Comparison of ENCODE assay signal across 18 mouse cellular contexts in genomic region chr4:149504858-149505257, GRCm38 (mm10). TPM values are rescaled to one million over a fixed set of nuclear protein-coding genes. Genes with fewer than 3 reads are reported as not detected.
DNase-seq lines count a peak whose midpoint lies in the region; ATAC-seq and TF ChIP-seq lines count a peak whose summit lies in the region.
"Had no signal": no experiment of that assay in that cellular context is flagged by ENCODE, and none has a peak within 500 bp of the region (broad histone marks: within the 10 kb centered on the region; RNA-seq: fewer than 3 reads in every experiment).

No protein-coding gene starts in this region.

- 0 out of 2 replicates have a peak overlapping the region, but pooled peaks have one; percentile 16 for H3K27ac ChIP-seq in liver, postnatal 0 days (ENCODE audit: low read depth)
- H3K27ac ChIP-seq in ES-E14 (ENCODE audit: insufficient read depth, low read depth, low read length, poor library complexity, severe bottlenecking) = peak overlapping the region; percentile 62; the same call in 1 of the 2 replicates
- H3K27ac ChIP-seq in forebrain, embryonic 12.5 days = peak overlapping the region; percentile 77
- peak overlapping the region; percentile 74 for H3K27ac ChIP-seq in limb, embryonic 15.5 days
- no peak overlapping the region for H3K27ac ChIP-seq in left cerebral cortex, adult 2 months
- H3K27ac ChIP-seq in kidney, embryonic 14.5 days (ENCODE audit: low read depth, low read length) = no peak overlapping the region
- H3K27ac ChIP-seq: kidney, embryonic 15.5 days; neural tube, embryonic 12.5 days had no signal

- WGBS in liver, postnatal 0 days (ENCODE audit: insufficient replicate concordance) = 39% methylated on average over 3 of the region's 3 CpGs
- WGBS in forebrain, embryonic 12.5 days = 5% methylated on average over 3 of the region's 3 CpGs
- WGBS in limb, embryonic 15.5 days = 30% methylated on average over 3 of the region's 3 CpGs
- 50% methylated on average over 3 of the region's 3 CpGs for WGBS in kidney, embryonic 14.5 days

- H3K4me2 ChIP-seq in liver, postnatal 0 days (ENCODE audit: low read depth, low read length) = no peak overlapping the region
- no peak overlapping the region for H3K4me2 ChIP-seq in forebrain, embryonic 12.5 days
- no peak overlapping the region for H3K4me2 ChIP-seq in limb, embryonic 15.5 days
- no peak overlapping the region for H3K4me2 ChIP-seq in kidney, embryonic 14.5 days (replicated peaks; ENCODE audit: low read depth, low read length)
- H3K4me2 ChIP-seq: heart, embryonic 11.5 days; kidney, embryonic 15.5 days; neural tube, embryonic 12.5 days had no signal

- no peak for TF ChIP-seq EP300 in liver, postnatal 0 days (IDR thresholded peaks at IDR 0.05; ENCODE audit: low read depth)

- no peaks in the 10 kb centered on the region for H3K4me1 ChIP-seq in liver, postnatal 0 days (ENCODE audit: insufficient read depth)
- H3K4me1 ChIP-seq in ES-E14 (ENCODE audit: control insufficient read depth in 2 of 2, insufficient read depth in 2 of 2, low read length in 2 of 2, poor library complexity in 1 of 2) = peaks cover 0 to 7% of the 10 kb centered on the region in 2 experiments; a peak in 2 of 4 replicates
- peaks cover 10% of the 10 kb centered on the region for H3K4me1 ChIP-seq in forebrain, embryonic 12.5 days
- peaks cover 5% of the 10 kb centered on the region; the same call in 1 of the 2 replicates for H3K4me1 ChIP-seq in limb, embryonic 15.5 days
- no peaks in the 10 kb centered on the region for H3K4me1 ChIP-seq in kidney, embryonic 14.5 days (ENCODE audit: control insufficient read depth, insufficient read depth, low read length)
- H3K4me1 ChIP-seq: kidney, embryonic 15.5 days; neural tube, embryonic 12.5 days had no signal

- no peak for TF ChIP-seq CTCF in liver, postnatal 0 days (IDR thresholded peaks at IDR 0.05; ENCODE audit: low read depth)
- no peak for TF ChIP-seq CTCF in left cerebral cortex, adult 2 months (IDR thresholded peaks at IDR 0.05)

- ATAC-seq in liver, postnatal 0 days = no peak
- no peak; the same call in 1 of the 2 replicates for ATAC-seq in forebrain, embryonic 12.5 days (ENCODE audit: low FRiP score)
- no peak for ATAC-seq in limb, embryonic 15.5 days (ENCODE audit: insufficient number of reproducible peaks, low FRiP score, low TSS enrichment, low read depth)
- ATAC-seq in erythroid progenitor cell, adult 5-6 weeks (replicated peaks; ENCODE audit: low FRiP score, poor library complexity, severe bottlenecking) = no peak
- no peak for ATAC-seq in kidney, embryonic 14.5 days (ENCODE audit: low FRiP score, low TSS enrichment)

- H3K9me3 ChIP-seq in liver, postnatal 0 days (ENCODE audit: low read length) = no peaks in the 10 kb centered on the region
- H3K9me3 ChIP-seq in ES-E14 (ENCODE audit: control insufficient read depth, insufficient read depth, low read depth, low read length) = no peaks in the 10 kb centered on the region
- H3K9me3 ChIP-seq in forebrain, embryonic 12.5 days = no peaks in the 10 kb centered on the region
- no peaks in the 10 kb centered on the region for H3K9me3 ChIP-seq in limb, embryonic 15.5 days
- no peaks in the 10 kb centered on the region for H3K9me3 ChIP-seq in kidney, embryonic 14.5 days (ENCODE audit: control insufficient read depth, low read length)
- H3K9me3 ChIP-seq: kidney, embryonic 15.5 days; neural tube, embryonic 12.5 days had no signal

- no peak for DNase-seq in liver, postnatal 0 days
- DNase-seq in liver (no peak), ES-E14 (ENCODE audit: low read depth, low spot score) (no peak)
- DNase-seq in left cerebral cortex, adult 2 months (ENCODE audit: extremely low spot score in 1 of 2, low spot score in 2 of 2) = no peak
- DNase-seq: adrenal gland, postnatal 14 days; cerebellum, adult 18-20 months; thymus, postnatal 36 days had no signal

- in situ Hi-C loops in ES-E14 (cut with MboI; ENCODE audit: low sequenced_read_pairs in 2 of 2, unreplicated experiment in 2 of 2) = no loop called here

- no peaks in the 10 kb centered on the region for H3K27me3 ChIP-seq in liver, postnatal 0 days (ENCODE audit: insufficient read depth, low read length)
- H3K27me3 ChIP-seq in forebrain, embryonic 12.5 days = no peaks in the 10 kb centered on the region
- no peaks in the 10 kb centered on the region for H3K27me3 ChIP-seq in limb, embryonic 15.5 days
- H3K27me3 ChIP-seq in kidney, embryonic 14.5 days (ENCODE audit: control insufficient read depth, insufficient read depth, low read length) = no peaks in the 10 kb centered on the region
- H3K27me3 ChIP-seq: kidney, embryonic 15.5 days; neural tube, embryonic 12.5 days had no signal

- H3K36me3 ChIP-seq in liver, postnatal 0 days (replicated peaks; ENCODE audit: insufficient read depth, low read length) = peaks cover 6% of the 10 kb centered on the region
- peaks cover 4% of the 10 kb centered on the region for H3K36me3 ChIP-seq in ES-E14 (ENCODE audit: control insufficient read depth, insufficient read depth, low read length, poor library complexity, severe bottlenecking)
- H3K36me3 ChIP-seq in forebrain, embryonic 12.5 days (replicated peaks) = peaks cover 26% of the 10 kb centered on the region
- peaks cover 30% of the 10 kb centered on the region for H3K36me3 ChIP-seq in limb, embryonic 15.5 days
- peaks cover 8% of the 10 kb centered on the region; the same call in 1 of the 2 replicates for H3K36me3 ChIP-seq in kidney, embryonic 14.5 days (ENCODE audit: control insufficient read depth, insufficient read depth, low read length)

- H3K4me3 ChIP-seq in liver, postnatal 0 days (ENCODE audit: low read depth, low read length) = no peak overlapping the region
- H3K4me3 ChIP-seq in ES-E14 (ENCODE audit: insufficient read depth in 1 of 2, low read depth in 1 of 2, low read length in 2 of 2, poor library complexity in 1 of 2, severe bottlenecking in 1 of 2) = no peak overlapping the region
- H3K4me3 ChIP-seq in forebrain, embryonic 12.5 days (replicated peaks) = no peak overlapping the region
- H3K4me3 ChIP-seq in limb, embryonic 15.5 days = no peak overlapping the region
- no peak overlapping the region for H3K4me3 ChIP-seq in left cerebral cortex, adult 2 months
- no peak overlapping the region for H3K4me3 ChIP-seq in kidney, embryonic 14.5 days (ENCODE audit: low read length)
- H3K4me3 ChIP-seq: kidney, embryonic 15.5 days; megakaryocyte, embryonic 14.5 days; neural tube, embryonic 12.5 days had no signal

- H3K9ac ChIP-seq in liver, postnatal 0 days (replicated peaks) = no peak overlapping the region
- peak overlapping the region; percentile 43; the same call in 1 of the 2 replicates for H3K9ac ChIP-seq in ES-E14 (ENCODE audit: insufficient read depth, low read depth, low read length, poor library complexity, severe bottlenecking)
- H3K9ac ChIP-seq in forebrain, embryonic 12.5 days = no peak overlapping the region
- H3K9ac ChIP-seq in limb, embryonic 15.5 days = no peak overlapping the region
- no peak overlapping the region for H3K9ac ChIP-seq in kidney, embryonic 14.5 days (ENCODE audit: low read depth, low read length)
- H3K9ac ChIP-seq: kidney, embryonic 15.5 days; neural tube, embryonic 12.5 days had no signal

- intact Hi-C loops in left cerebral cortex, adult 2 months (cut with DNase I) = loop anchor here (5.0 kb wide), 1 partner anchor 37 kb away; no protein-coding TSS in a partner anchor

RNA-seq across cellular contexts. Expression of gene Ctnnbip1, which starts 13.2 kb away (rescaled TPM):
- 12.8 and 16.2 TPM in 2 replicates for polyA plus RNA-seq in liver, postnatal 0 days (2015; fragmentation: Nextera tagmentation; extraction: Ambion mirVana)
- total RNA-seq in ES-E14 (2012; rRNA removed) = 18.3 and 19.0 TPM in 2 replicates
- polyA plus RNA-seq in forebrain, embryonic 12.5 days (2016; fragmentation: Nextera tagmentation; extraction: Ambion mirVana) = 83.9 and 84.8 TPM in 2 replicates
- 58.9 and 64.4 TPM in 2 replicates for polyA plus RNA-seq in limb, embryonic 15.5 days (2015; fragmentation: Nextera tagmentation; extraction: Ambion mirVana)
- total RNA-seq in erythroid progenitor cell, adult 5-6 weeks (2015; ENCODE audit: low replicate concordance) = 0.42 TPM in 1 of 2 replicates, not detected in the other
- total RNA-seq in erythroid progenitor cell, adult 5-6 weeks (2017; ENCODE audit: low replicate concordance) = 0.39 TPM in 1 of 2 replicates, not detected in the other
- 10 to 100 TPM; 35.3 to 35.9 TPM for total RNA-seq in left cerebral cortex, adult 2 months (2021)
- polyA plus RNA-seq in kidney, embryonic 14.5 days (2014; fragmentation: Nextera tagmentation; extraction: Ambion mirVana) = 66.6 and 71.4 TPM in 2 replicates

RNA-seq across cellular contexts. Expression of gene Lzic, which starts 19.8 kb away (rescaled TPM):
- 7.7 and 8.2 TPM in 2 replicates for polyA plus RNA-seq in liver, postnatal 0 days (2015; fragmentation: Nextera tagmentation; extraction: Ambion mirVana)
- 27.0 and 29.1 TPM in 2 replicates for total RNA-seq in ES-E14 (2012; rRNA removed)
- polyA plus RNA-seq in forebrain, embryonic 12.5 days (2016; fragmentation: Nextera tagmentation; extraction: Ambion mirVana) = 48.9 and 53.6 TPM in 2 replicates
- 42.4 and 46.1 TPM in 2 replicates for polyA plus RNA-seq in limb, embryonic 15.5 days (2015; fragmentation: Nextera tagmentation; extraction: Ambion mirVana)
- 4.7 and 6.7 TPM in 2 replicates for total RNA-seq in erythroid progenitor cell, adult 5-6 weeks (2015; ENCODE audit: low replicate concordance)
- 5.0 and 18.5 TPM in 2 replicates for total RNA-seq in erythroid progenitor cell, adult 5-6 weeks (2017; ENCODE audit: low replicate concordance)
- total RNA-seq in left cerebral cortex, adult 2 months (2021) = 10 to 100 TPM; 16.8 to 17.6 TPM
- 45.7 and 47.3 TPM in 2 replicates for polyA plus RNA-seq in kidney, embryonic 14.5 days (2014; fragmentation: Nextera tagmentation; extraction: Ambion mirVana)

RNA-seq across cellular contexts. Expression of gene Nmnat1, which starts 19.9 kb away (rescaled TPM):
- 6.4 and 6.8 TPM in 2 replicates for polyA plus RNA-seq in liver, postnatal 0 days (2015; fragmentation: Nextera tagmentation; extraction: Ambion mirVana)
- 8.5 and 11.0 TPM in 2 replicates for total RNA-seq in ES-E14 (2012; rRNA removed)
- 14.3 and 14.7 TPM in 2 replicates for polyA plus RNA-seq in forebrain, embryonic 12.5 days (2016; fragmentation: Nextera tagmentation; extraction: Ambion mirVana)
- 8.6 TPM in 2 replicates for polyA plus RNA-seq in limb, embryonic 15.5 days (2015; fragmentation: Nextera tagmentation; extraction: Ambion mirVana)
- 1.1 TPM in 1 of 2 replicates, not detected in the other for total RNA-seq in erythroid progenitor cell, adult 5-6 weeks (2015; ENCODE audit: low replicate concordance)
- total RNA-seq in erythroid progenitor cell, adult 5-6 weeks (2017; ENCODE audit: low replicate concordance) = 0.64 and 0.83 TPM in 2 replicates
- 10 to 100 TPM in 1 of 2 experiments, 1 to 10 TPM in 1; 9.9 to 12.8 TPM for total RNA-seq in left cerebral cortex, adult 2 months (2021)
- polyA plus RNA-seq in kidney, embryonic 14.5 days (2014; fragmentation: Nextera tagmentation; extraction: Ambion mirVana) = 12.7 and 15.5 TPM in 2 replicates

RNA-seq across cellular contexts. Expression of gene Tmem274, which starts 27.7 kb away (rescaled TPM):
- not detected in 2 replicates for polyA plus RNA-seq in liver, postnatal 0 days (2015; fragmentation: Nextera tagmentation; extraction: Ambion mirVana)
- total RNA-seq in ES-E14 (2012; rRNA removed) = not detected in 2 replicates
- 0.55 and 0.69 TPM in 2 replicates for polyA plus RNA-seq in forebrain, embryonic 12.5 days (2016; fragmentation: Nextera tagmentation; extraction: Ambion mirVana)
- polyA plus RNA-seq in limb, embryonic 15.5 days (2015; fragmentation: Nextera tagmentation; extraction: Ambion mirVana) = not detected in 2 replicates
- total RNA-seq in erythroid progenitor cell, adult 5-6 weeks (2015; ENCODE audit: low replicate concordance) = not detected in 2 replicates
- not detected in 2 replicates for total RNA-seq in erythroid progenitor cell, adult 5-6 weeks (2017; ENCODE audit: low replicate concordance)
- not detected for total RNA-seq in left cerebral cortex, adult 2 months (2021)
- 0.38 TPM in 1 of 2 replicates, not detected in the other for polyA plus RNA-seq in kidney, embryonic 14.5 days (2014; fragmentation: Nextera tagmentation; extraction: Ambion mirVana)
- total RNA-seq: adrenal gland, postnatal 14 days; hematopoietic stem cell, adult 5-6 weeks; liver, adult 2 months had no signal
- polyA plus RNA-seq: heart, embryonic 11.5 days; liver, adult 2 months; stomach, embryonic 14.5 days had no signal

RNA-seq across cellular contexts. Expression of gene Rbp7, which starts 50.1 kb away (rescaled TPM):
- 0.21 TPM in 1 of 2 replicates, not detected in the other for polyA plus RNA-seq in liver, postnatal 0 days (2015; fragmentation: Nextera tagmentation; extraction: Ambion mirVana)
- total RNA-seq in ES-E14 (2012; rRNA removed) = 1.4 and 2.7 TPM in 2 replicates
- polyA plus RNA-seq in forebrain, embryonic 12.5 days (2016; fragmentation: Nextera tagmentation; extraction: Ambion mirVana) = not detected in 2 replicates
- polyA plus RNA-seq in limb, embryonic 15.5 days (2015; fragmentation: Nextera tagmentation; extraction: Ambion mirVana) = 1.0 and 1.5 TPM in 2 replicates
- not detected in 2 replicates for total RNA-seq in erythroid progenitor cell, adult 5-6 weeks (2015; ENCODE audit: low replicate concordance)
- total RNA-seq in erythroid progenitor cell, adult 5-6 weeks (2017; ENCODE audit: low replicate concordance) = not detected in 2 replicates
- not detected for total RNA-seq in left cerebral cortex, adult 2 months (2021)
- 1.1 and 1.8 TPM in 2 replicates for polyA plus RNA-seq in kidney, embryonic 14.5 days (2014; fragmentation: Nextera tagmentation; extraction: Ambion mirVana)
- total RNA-seq: hematopoietic stem cell, adult 5-6 weeks; liver, adult 2 months had no signal
- polyA plus RNA-seq: liver, adult 2 months; neural tube, embryonic 12.5 days had no signal

Comparison
In these comparisons a context has a peak if more than half of its experiments do, and no peak if none do; other contexts are left out.
1. H3K27ac ChIP-seq: peak in liver, postnatal 0 days (single experiment), ES-E14 (single experiment), forebrain, embryonic 12.5 days (single experiment) and limb, embryonic 15.5 days (single experiment); none in left cerebral cortex, adult 2 months (single experiment) and kidney, embryonic 14.5 days (single experiment).